Mouse (Mus musculus) forebrain, embryonic 14.5 days (tissue): Measurements from ENCODE around the gene Rhot2. TPM values are rescaled to one million over a fixed set of nuclear protein-coding genes. Genes with fewer than 3 reads are reported as not detected.

Experiments
- ATAC-seq: fragments of 200-750 bp; cut with Nextera tagmentation; 2 replicates; pipeline ENCODE4 v1.8.0; 2017; ENCODE audit warnings: mild to moderate bottlenecking, moderate library complexity
- DNase-seq: peaks from one replicate; pipeline ENCODE4 v3.0.0-alpha.2; 2015; ENCODE audit warnings: low spot score
- H3K27ac ChIP-seq: fragments of 300-500 bp; sonication (generic); 2 replicates; pipeline ENCODE4 v1.5.1; 2014; ENCODE audit warnings: low read depth, mild to moderate bottlenecking, control low read depth, low read length, moderate library complexity
- H3K27me3 ChIP-seq: fragments of 300-500 bp; sonication (generic); replicated peaks from 2 replicates; pipeline ENCODE4 v1.6.1; 2014; ENCODE audit warnings: low read length, control low read depth, mixed read lengths; ENCODE audit not compliant: control insufficient read depth, insufficient read depth
- H3K36me3 ChIP-seq: fragments of 300-500 bp; sonication (generic); 2 replicates; pipeline ENCODE4 v1.6.1; 2014; ENCODE audit warnings: low read length, control low read depth; ENCODE audit not compliant: control insufficient read depth, insufficient read depth
- H3K4me1 ChIP-seq: fragments of 300-500 bp; sonication (generic); 2 replicates; pipeline ENCODE4 v1.6.1; 2014; ENCODE audit warnings: antibody characterized with exemption, low read length, control low read depth; ENCODE audit not compliant: control insufficient read depth, insufficient read depth
- H3K4me2 ChIP-seq: fragments of 300-500 bp; sonication (generic); 2 replicates; pipeline ENCODE4 v1.6.1; 2014; ENCODE audit warnings: mild to moderate bottlenecking, control low read depth, low read length
- H3K4me3 ChIP-seq: fragments of 300-500 bp; sonication (generic); 2 replicates; pipeline ENCODE4 v1.5.1; 2014; ENCODE audit warnings: low read depth, low read length, control low read depth
- H3K9ac ChIP-seq: fragments of 300-500 bp; sonication (generic); 2 replicates; pipeline ENCODE4 v1.6.1; 2014; ENCODE audit warnings: mild to moderate bottlenecking, low read length, control low read depth, moderate library complexity
- H3K9me3 ChIP-seq: fragments of 300-500 bp; sonication (generic); replicated peaks from 2 replicates; pipeline ENCODE4 v1.6.1; 2016; ENCODE audit warnings: low read length, control low read depth, mixed read lengths; ENCODE audit not compliant: control insufficient read depth
- WGBS: fragments of 180-500 bp; shearing (Covaris S2); extraction: QIAGEN DNeasy Blood & Tissue Kit; methylation state at CpG from one replicate; pipeline ENCODE4 v1.1.7; 2014; 5-methylcytosine and 5-hydroxymethylcytosine counted together
- polyA plus RNA-seq: library from polyadenylated mRNA; unstranded; fragments of >200 nt; fragmentation: Nextera tagmentation; extraction: Ambion mirVana; gene quantifications from 2 replicates; pipeline ENCODE4 v1.2.1, GENCODE M21; 2014

Gene Rhot2
- polyA plus RNA-seq, 1 experiment from 2014 or later, result 11.3 TPM

- DNase-seq (no peak), ATAC-seq (no peak)
- H3K4me3 ChIP-seq, result no peak overlapping the region
- peaks cover 34% of the 10 kb centered on the region for H3K4me1 ChIP-seq
- H3K9ac ChIP-seq, result no peak overlapping the region
- no peaks in the 10 kb centered on the region for H3K36me3 ChIP-seq
- H3K27me3 ChIP-seq, result 0 out of 2 replicates have a peak, but pooled peaks cover 3% of the 10 kb centered on the region
- no peak overlapping the region for H3K4me2 ChIP-seq
- no peak overlapping the region for H3K27ac ChIP-seq
- 81% methylated on average over 4 of the region's 4 CpGs for WGBS
- no peaks in the 10 kb centered on the region for H3K9me3 ChIP-seq
These were observed 38.1 kb downstream of the Rhot2 start for GRCm38 (mm10) chr17:25806507-25806906.

- Histone ChIP-seq H3K4me2 (peak overlapping the region; percentile 33), H3K4me3 (no peak overlapping the region), H3K9ac (peak overlapping the region; percentile 41), H3K36me3 (no peaks in the 10 kb centered on the region), H3K27ac (peak overlapping the region; percentile 90), H3K27me3 (0 out of 2 replicates have a peak, but pooled peaks cover 3% of the 10 kb centered on the region), H3K4me1 (peaks cover 18% of the 10 kb centered on the region), H3K9me3 (no peaks in the 10 kb centered on the region)
- DNase-seq, result peak; percentile 89
- WGBS, result 8% methylated on average over 10 of the region's 10 CpGs
- peak; percentile 91 for ATAC-seq
These were observed 41.7 kb downstream of the Rhot2 start for GRCm38 (mm10) chr17:25802825-25803517.

GRCm38 (mm10) chr17:25801029-25801428, 43.6 kb downstream of the Rhot2 start:
- DNase-seq, result peak; percentile 86
- Histone ChIP-seq H3K27ac (no peak overlapping the region), H3K36me3 (no peaks in the 10 kb centered on the region), H3K4me1 (peaks cover 28% of the 10 kb centered on the region), H3K9ac (no peak overlapping the region), H3K9me3 (no peaks in the 10 kb centered on the region), H3K4me3 (no peak overlapping the region), H3K4me2 (no peak overlapping the region), H3K27me3 (0 out of 2 replicates have a peak, but pooled peaks cover 3% of the 10 kb centered on the region)
- peak; percentile 16; the same call in 1 of the 2 replicates for ATAC-seq
- WGBS, result 5% methylated on average over 6 of the region's 6 CpGs

GRCm38 (mm10) chr17:25796951-25797369, 47.7 kb downstream of the Rhot2 start, which contains the start of gene Metrn:
Gene Metrn (minus strand): TSS chr17:25797136.
- H3K4me1 ChIP-seq, result peaks cover 36% of the 10 kb centered on the region

GRCm38 (mm10) chr17:25796211-25796771, 48.4 kb downstream of the Rhot2 start:
- H3K36me3 ChIP-seq, result no peaks in the 10 kb centered on the region
- DNase-seq (no peak), ATAC-seq (0 out of 2 replicates have a peak, but pooled peaks have one; percentile 0)
- H3K4me1 ChIP-seq, result peaks cover 39% of the 10 kb centered on the region
- H3K4me2 ChIP-seq, result peak overlapping the region; percentile 73
- H3K9ac ChIP-seq, result peak overlapping the region; percentile 63
- H3K4me3 ChIP-seq, result peak overlapping the region; percentile 60
- WGBS, result under 1% methylated on average over 37 of the region's 37 CpGs
- H3K9me3 ChIP-seq, result no peaks in the 10 kb centered on the region
- H3K27ac ChIP-seq, result peak overlapping the region; percentile 60
- no peaks in the 10 kb centered on the region for H3K27me3 ChIP-seq

More at GRCm38 (mm10) chr17:25796951-25797369, 47.7 kb downstream of the Rhot2 start, which contains the start of gene Metrn:
- H3K27me3 ChIP-seq, result no peaks in the 10 kb centered on the region
- peak within 1 kb of the TSS; percentile 60 for H3K27ac ChIP-seq
- no peaks in the 10 kb centered on the region for H3K9me3 ChIP-seq
- peak within 1 kb of the TSS; percentile 60 for H3K4me3 ChIP-seq
- peak within 1 kb of the TSS; percentile 63 for H3K9ac ChIP-seq
- ATAC-seq (peak; percentile 77), DNase-seq (peak; percentile 89)
- no peaks in the 10 kb centered on the region for H3K36me3 ChIP-seq
- H3K4me2 ChIP-seq, result peak within 1 kb of the TSS; percentile 73
- under 1% methylated on average over 32 of the region's 35 CpGs for WGBS

GRCm38 (mm10) chr17:25795609-25796092, 49.0 kb downstream of the Rhot2 start, which contains the start of gene AC134908.4:
Gene AC134908.4 (minus strand): TSS chr17:25795659.
- no peaks in the 10 kb centered on the region for H3K27me3 ChIP-seq
- peak within 1 kb of the TSS; percentile 60 for H3K4me3 ChIP-seq
- peak within 1 kb of the TSS; percentile 60 for H3K27ac ChIP-seq
- H3K4me2 ChIP-seq, result peak within 1 kb of the TSS; percentile 73
- no peak for ATAC-seq
- DNase-seq, result no peak
- peak within 1 kb of the TSS; percentile 63 for H3K9ac ChIP-seq
- peaks cover 41% of the 10 kb centered on the region for H3K4me1 ChIP-seq
- no peaks in the 10 kb centered on the region for H3K36me3 ChIP-seq
- WGBS, result 4% methylated on average over 6 of the region's 6 CpGs
- no peaks in the 10 kb centered on the region for H3K9me3 ChIP-seq

GRCm38 (mm10) chr17:25794998-25795397, 49.7 kb downstream of the Rhot2 start:
- Histone ChIP-seq H3K4me3 (peak overlapping the region; percentile 60), H3K4me1 (peaks cover 41% of the 10 kb centered on the region), H3K9ac (peak overlapping the region; percentile 63), H3K27me3 (no peaks in the 10 kb centered on the region), H3K4me2 (peak overlapping the region; percentile 73), H3K9me3 (no peaks in the 10 kb centered on the region), H3K36me3 (no peaks in the 10 kb centered on the region), H3K27ac (peak overlapping the region; percentile 60; the same call in 1 of the 2 replicates)
- no peak for DNase-seq
- ATAC-seq, result no peak
- WGBS, result 50% methylated on average over 17 of the region's 17 CpGs

GRCm38 (mm10) chr17:25794197-25794596, 50.5 kb downstream of the Rhot2 start:
- Histone ChIP-seq H3K9ac (peak overlapping the region; percentile 25; the same call in 1 of the 2 replicates), H3K27ac (peak overlapping the region; percentile 60), H3K4me1 (peaks cover 41% of the 10 kb centered on the region), H3K27me3 (no peaks in the 10 kb centered on the region), H3K36me3 (peaks cover 7% of the 10 kb centered on the region; the same call in 1 of the 2 replicates), H3K9me3 (no peaks in the 10 kb centered on the region), H3K4me2 (peak overlapping the region; percentile 73), H3K4me3 (no peak overlapping the region)
- DNase-seq (peak; percentile 46), ATAC-seq (no peak)
- 4% methylated on average over 13 of the region's 13 CpGs for WGBS
